Mouse (Mus musculus) liver, adult (tissue): ENCODE measurements at regions not wholly inside any gene's neighbourhood (a gene's known extent, or its start where the extent isn't known, plus 50 kb on each side); places are given as distances from the start of the nearest gene placed in this dataset.

Experiments
- GATA4 ChIP-seq: IDR thresholded peaks from 2 replicates; pipeline ENCODE4 v1.6.1; 2014; ENCODE audit warnings: mild to moderate bottlenecking, low read length; ENCODE audit not compliant: insufficient replicate concordance

DNA sequence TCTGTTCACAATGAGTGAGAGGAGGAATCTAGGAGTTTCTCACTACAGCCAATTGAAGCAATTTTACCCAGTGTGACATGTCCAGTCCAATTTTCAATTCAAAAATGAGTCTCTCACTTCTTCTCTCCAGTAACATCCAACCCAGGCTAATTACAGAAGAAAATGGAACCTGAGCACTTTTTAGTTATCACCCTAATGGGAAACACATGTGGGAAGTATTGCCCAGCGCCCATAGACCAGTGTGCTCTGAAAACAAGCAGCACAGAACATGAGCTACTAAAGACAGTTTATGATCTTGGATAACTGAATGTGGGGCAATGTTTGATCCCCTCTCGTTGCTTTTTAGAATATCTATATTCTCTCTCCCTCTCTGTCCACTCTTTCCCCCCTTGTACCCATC, 70.5 kb upstream of the Efemp1 start:
- TF ChIP-seq GATA4: no peak

DNA sequence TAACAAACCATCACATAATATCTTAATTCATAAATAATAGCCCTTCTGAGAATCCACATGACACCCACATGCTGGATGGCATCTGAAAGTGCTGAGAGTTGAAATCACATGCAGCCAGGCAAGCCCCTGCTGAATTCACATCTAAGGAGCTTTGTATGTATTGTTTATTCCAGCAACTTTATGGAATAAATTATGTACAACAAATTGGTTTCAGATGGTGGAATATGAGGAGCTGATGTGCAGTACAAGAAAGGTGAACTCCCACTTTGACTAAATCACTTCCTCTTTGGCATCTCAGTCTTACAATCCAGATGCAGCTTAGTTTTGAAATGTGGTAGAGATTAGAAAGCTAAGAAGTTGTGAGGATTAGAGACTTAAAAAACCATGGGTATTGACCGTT, 82.2 kb upstream of the Efemp1 start:
- TF ChIP-seq GATA4: no peak

DNA sequence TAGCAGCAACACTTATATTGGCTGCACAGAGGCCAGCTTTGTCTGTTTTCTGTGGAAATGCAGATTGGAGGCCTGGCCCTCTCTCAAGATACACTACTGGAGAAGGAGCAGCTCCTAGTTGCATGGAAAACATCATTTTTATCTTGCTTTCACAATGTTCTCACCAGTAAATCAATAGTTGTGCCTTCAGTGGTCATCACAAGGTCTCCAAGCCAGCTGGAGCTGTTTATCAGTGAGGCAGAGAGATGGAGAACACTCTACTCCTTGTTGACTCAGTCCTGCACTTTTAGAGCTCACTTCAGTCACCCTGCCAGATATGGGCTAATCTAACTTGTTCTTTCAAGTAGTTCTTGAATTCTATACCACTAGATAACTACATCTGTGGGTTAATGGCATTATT, 92.3 kb upstream of the Efemp1 start:
- TF ChIP-seq GATA4: no peak

DNA sequence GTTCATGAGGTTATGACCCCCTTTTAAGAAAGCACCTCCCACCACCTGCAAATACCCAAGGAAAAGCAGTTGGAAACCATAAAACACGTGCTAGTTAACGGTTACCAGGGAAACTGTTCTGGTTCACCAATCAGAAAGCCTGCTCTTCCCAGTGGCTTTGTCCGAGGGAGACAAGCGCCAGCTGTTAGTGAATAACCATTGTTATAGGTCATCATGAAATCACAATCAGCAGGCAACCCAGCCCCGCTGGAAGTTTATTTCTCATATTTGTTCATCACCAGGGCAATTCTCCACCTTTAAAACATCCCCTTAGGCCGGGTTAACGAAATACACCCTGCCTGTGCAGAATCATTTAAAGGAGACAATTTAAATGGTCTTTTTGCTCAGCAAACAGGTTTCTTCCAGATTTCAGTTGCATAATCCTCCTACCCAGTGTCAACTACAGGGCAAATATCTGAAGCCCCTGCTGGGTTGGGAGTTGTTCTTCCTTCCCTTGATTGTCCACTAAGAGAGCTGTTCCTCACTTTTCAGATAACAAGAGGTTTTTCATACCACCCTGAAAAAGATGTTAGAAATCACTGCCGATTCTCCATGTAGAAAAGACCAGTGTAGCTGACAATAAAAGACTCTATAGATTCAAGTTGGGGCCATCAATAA, 117.9 kb upstream of the Efemp1 start:
- TF ChIP-seq GATA4: no peak

DNA sequence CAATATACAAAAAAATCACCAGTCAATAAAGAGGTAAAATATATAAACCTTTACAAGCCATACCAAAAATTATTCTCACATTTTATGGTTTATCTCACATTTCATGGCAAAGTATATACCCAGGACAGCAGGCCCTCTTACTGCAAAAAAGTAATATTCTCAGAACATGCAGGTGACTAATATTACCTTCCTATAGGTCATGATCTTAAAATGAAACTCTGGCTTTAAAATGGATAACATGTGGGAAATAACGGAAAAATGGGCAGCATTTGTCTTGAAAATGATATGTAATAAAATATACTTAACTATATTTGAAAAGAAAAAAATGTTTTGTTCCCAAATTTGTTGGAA, 118.4 kb upstream of the Efemp1 start:
- no peak for TF ChIP-seq GATA4

DNA sequence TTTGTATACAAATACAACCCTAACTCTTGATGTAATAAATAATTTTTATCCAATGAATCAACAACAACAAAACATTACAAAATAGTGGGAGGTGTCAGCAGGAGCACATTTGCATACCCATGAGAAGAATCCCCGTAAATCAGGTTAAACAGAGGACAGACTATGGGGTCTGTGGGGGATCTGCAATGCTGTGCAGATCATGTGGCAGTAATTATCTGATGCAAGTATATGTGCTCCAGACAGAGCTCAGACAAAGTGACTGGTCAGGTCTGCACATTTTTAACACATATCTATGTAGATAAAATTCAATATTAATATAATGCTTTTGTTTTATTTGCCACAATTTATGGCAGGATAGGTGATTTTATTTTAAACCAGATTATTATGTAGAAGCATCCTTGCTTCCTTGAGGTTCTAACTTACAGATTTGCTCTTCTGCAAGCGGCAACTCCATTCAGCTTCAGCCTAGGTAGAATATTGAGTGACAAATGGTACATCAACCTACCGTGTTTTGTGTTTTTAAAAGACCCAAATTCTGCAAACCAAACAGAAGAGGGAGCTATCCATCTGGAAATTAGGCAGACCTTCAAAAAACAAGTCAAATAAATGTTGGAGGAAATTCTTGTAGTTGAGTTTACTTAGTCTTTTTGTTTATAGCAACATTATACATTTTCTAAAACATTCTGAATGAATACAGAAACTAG, 119.0 kb upstream of the Efemp1 start:
- no peak for TF ChIP-seq GATA4

DNA sequence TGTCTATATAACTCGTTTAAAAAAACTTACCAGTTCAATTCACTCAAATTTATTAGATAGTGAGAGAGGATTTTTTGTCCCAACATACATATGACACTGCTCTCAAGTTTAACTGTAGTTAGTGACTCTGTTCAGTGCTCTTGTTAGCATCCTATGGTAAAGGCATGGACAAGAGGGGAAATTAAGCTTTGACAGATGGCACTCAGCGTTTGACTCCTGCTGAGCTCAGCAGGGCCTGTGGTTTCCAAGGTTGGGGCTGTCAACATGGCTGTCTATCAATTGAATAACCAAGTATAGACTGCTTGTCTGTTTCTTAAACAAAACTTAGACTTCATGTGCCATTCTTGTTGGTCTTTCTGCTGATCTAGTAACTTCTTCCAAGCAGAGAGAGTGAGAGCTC, 122.9 kb upstream of the Efemp1 start:
- no peak for TF ChIP-seq GATA4

DNA sequence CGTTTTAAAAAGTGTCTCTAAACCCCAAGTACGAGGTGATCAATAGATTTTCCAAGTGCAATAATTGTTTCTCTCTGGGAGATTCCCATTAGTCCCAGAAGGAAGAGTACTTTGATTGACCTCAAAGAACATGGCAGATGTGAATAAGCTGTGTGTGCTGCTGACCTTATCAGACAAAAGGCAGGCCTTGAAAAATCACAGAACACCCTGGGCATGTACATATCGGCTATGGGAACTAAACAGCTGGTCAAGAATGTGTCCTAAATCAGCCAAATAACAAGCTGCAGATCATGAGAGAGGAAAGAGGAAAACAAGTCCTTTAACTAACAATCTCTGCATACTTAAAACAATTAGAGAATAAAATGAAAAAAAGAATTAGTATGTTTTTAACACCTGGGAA, 125.4 kb upstream of the Ccdc85a start:
- TF ChIP-seq GATA4: no peak

DNA sequence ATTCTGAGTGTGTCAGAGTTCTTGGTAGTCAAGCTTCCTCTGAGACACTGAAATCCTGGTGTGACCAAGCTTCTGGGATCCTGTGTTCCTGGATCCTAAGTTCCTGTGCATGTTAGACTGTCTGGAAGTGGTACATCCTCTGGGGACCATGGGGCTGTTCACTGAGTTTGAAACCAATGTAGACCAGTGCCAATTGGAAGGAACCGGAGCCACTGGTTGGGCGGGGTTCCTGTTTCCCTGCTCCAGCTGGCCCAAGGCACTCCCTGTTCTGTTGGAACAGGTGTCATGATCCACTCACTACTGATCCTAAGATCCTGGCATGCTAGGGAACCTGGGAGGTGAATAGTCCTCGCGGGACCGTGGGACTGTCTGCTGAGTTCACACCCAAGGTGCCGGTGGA, 124.3 kb upstream of the Ccdc85a start:
- no peak for TF ChIP-seq GATA4

DNA sequence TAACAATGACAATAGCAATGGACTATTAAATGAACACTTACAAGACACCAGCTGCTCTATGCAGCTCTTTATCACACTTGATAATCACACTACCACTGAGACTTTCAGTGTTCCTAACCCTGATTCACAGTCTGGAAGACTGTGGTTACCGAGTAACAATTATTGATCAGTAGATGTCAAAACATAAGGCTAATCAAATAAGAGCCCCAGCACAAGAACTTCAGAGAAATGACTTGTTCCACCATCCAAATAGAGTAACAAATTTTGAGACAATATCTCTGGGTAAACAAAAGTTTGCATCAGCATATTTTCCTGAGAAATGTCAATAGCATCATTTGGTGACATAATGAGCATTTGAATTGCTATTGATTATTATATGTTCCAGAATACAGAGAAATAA, 118.3 kb upstream of the Ccdc85a start:
- TF ChIP-seq GATA4: no peak; the same call in 1 of the 2 replicates

DNA sequence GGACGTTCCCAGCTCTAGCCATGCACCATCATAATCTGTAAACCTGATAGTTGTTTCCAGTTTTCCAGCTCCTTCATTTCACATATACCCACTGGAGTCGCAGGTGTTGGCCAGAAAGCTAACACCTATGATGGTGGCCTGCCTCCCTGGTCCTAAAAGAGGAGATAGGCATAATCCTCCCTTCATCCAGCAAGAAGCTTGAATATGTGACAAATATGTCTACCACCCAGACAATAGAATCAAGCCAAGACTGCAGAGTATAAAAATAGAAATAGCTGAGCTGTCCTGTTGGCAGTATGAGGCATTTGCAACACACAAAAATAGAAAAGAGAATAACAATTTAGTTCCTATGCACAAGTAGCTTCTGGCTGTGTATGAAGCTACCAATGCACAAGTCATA, 117.3 kb upstream of the Ccdc85a start:
- no peak for TF ChIP-seq GATA4

DNA sequence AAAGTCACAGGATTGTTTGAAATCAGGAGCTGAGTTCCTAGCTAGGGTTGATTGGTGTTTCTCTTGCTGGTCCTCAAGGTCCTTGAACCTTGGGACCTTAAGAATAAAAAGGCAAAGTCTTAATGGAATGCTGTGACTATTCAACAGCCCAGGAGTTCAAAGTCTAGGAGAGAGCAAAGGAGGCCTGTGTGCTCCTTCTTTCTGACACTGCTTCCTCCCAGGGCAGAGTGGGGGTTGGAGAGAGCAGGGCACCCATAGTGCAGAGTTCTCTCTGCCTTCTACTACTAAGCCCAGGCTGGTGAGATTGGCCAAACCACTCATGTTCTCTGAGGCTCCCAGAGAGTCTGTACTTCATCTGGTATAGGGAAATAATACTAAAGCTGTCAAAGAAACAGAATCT, 115.6 kb upstream of the Ccdc85a start:
- TF ChIP-seq GATA4: no peak

DNA sequence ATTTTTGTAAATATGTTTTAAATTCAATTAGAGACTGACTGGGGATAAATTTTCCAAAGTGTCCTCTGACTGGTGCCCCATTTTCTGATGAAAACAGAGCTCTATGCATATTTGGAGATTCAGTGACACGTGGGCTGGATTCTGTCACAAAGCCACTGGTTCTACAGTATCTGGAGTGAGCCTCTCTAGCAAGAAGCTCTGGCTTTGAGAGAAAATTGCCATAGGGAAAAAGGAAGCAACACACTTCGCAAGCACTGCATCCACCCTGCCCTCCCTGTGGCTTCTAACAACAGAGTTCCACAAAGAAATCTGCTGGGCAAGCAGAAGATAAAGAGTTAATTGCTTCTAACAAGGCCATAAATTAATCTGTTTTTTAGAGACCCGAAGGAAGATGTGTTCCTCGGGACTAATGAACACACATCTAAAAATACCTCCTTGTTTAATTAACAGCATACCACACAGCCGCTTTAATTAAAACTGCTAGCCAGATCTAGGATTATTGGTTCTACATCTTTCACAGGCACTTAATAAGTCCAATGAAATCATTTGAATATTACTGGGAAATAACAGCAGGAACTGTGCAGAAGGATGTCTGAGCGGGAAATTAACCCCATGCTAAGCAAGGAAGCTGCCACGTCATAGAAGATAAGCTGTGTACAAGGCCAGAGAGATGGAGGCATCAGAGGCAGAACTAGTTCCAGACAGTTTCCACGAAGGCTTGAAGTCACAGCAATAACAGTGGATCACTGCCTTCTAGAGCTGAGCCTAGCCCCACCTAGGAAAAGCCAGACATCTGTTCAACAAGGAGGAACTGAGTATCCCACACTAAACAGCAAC, 113.7 kb upstream of the Ccdc85a start:
- TF ChIP-seq GATA4: no peak

DNA sequence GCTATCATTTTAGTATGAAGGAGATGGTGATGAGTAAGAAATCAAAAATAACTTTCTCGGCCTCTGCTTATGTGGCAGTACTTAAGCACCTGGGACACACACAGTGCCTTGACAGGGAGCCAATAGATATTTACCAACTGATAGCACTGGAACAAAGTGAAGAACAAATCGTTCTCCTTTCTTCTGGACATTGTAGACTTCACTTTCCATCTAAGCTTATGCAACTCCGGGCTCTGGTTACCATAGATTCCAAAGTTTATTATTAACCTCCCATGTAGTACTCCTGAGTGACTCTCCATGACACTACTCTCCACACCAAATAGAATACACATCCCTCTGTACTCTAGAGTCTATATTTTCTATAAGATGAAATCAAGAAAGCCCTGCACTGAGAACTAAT, 110.9 kb upstream of the Ccdc85a start:
- TF ChIP-seq GATA4: peak; percentile 97

DNA sequence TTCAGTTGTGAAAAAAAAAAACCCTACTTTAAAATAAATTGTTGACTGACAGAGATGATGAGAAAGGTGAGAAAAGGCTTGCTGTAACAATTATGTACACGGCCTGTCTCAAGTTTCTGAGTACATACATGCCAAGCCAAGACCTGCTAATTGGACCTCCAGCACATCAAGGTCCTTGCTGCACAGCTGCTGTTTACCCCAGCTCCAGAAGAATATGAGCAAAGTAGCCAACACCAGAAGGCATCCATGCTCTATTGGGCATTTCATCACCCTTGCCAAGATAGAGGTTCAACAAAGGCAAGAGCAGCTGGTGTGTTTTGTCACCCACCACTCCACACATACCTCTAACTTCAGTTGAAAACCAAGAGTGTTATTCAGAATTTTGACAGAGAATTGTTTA, 109.2 kb upstream of the Ccdc85a start:
- no peak for TF ChIP-seq GATA4

DNA sequence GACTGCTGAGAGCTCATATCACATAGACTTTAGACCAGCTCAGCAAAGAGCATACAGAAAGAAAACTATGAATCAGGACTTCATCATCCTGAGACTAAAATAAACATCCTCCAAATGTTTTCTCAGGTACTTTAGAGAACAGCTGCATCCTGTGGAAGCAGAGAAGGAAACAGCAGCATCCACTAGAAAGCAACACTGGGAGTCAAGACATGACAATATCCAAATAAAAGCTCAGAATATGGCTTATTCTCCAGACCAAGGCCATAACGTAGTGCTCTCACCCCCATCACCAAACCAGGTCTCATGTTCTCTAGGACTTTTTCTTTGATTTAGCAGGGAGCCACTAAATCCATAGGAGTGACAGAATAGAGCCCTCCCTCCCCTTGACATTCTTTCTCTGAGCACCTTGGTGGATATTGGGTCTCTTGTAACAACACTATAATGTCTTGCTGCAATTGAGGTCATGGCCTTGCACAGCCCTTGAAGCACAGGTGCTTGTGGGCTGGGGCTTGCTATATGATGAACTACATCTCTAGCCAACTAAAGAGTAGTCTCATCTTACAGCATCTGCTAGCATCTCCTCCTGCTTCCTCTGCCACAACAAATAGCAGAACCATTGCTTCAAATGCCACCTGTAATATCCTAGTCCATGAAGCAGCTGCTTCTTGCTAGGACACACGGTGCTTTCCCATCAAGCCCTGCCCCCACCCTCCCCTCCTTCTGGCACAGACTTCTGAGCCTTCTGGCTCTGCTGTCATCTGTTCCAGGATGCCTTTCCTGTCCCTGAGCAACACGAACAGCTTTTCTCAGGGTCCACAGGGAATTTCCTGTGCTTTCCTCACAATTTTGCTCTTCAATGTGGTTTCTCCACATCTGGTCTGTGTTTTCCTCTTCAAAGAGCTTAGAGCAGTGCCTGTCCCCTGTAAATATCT, 108.4 kb upstream of the Ccdc85a start:
- TF ChIP-seq GATA4: no peak

DNA sequence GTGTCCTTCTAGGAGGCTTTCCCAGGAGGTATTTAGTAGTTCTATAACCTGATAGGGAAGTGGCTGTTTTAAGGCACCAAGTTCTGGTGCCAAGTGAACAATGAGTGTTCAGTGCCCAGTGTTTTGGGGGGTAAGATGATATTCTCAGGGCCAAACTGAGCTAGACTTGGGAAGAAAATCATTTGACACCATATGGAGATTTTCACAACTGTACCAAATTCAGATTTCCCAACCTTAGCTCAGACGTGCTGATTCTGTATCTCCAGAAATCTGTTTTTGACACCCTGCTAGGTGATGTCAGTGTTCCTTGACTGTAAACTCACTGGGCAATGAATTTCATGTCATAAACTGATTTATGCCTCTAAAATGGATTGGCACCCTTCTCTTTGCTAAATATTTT, 104.3 kb upstream of the Ccdc85a start:
- TF ChIP-seq GATA4: no peak
